Mouse (Mus musculus) ES-E14 (cell line): Measurements from ENCODE around the gene Tut7. TPM values are rescaled to one million over a fixed set of nuclear protein-coding genes. Genes with fewer than 3 reads are reported as not detected.
"Not testable (repeated sequence)": the region's sequence is repeated elsewhere in the genome, so short reads cannot be mapped to it uniquely, and the experiment has no call there.

ENCODE experiments used
- DNase-seq: peaks from one replicate; pipeline ENCODE4 v3.0.0-alpha.2; 2013; ENCODE audit warnings: low read depth, low spot score
- H3K27ac ChIP-seq: 2 replicates; pipeline ENCODE4 v1.5.1; 2012; ENCODE audit warnings: low read depth, mild to moderate bottlenecking, low read length, moderate library complexity, mixed read lengths; ENCODE audit not compliant: poor library complexity, insufficient read depth, severe bottlenecking
- H3K36me3 ChIP-seq: 2 replicates; pipeline ENCODE4 v1.6.1; 2012; ENCODE audit warnings: mild to moderate bottlenecking, low read length, moderate library complexity, mixed read lengths; ENCODE audit not compliant: control insufficient read depth, poor library complexity, insufficient read depth, severe bottlenecking
- H3K4me1 ChIP-seq, 2 experiments: fragments of 150-350 bp in 1 of 2; sonication (generic) in 1 of 2; 2 replicates each; pipeline ENCODE4 v1.6.1; 2012; ENCODE audit warnings: low read length in 2 of 2, mild to moderate bottlenecking in 1 of 2, mixed read lengths in 1 of 2; ENCODE audit not compliant: control insufficient read depth in 2 of 2, insufficient read depth in 2 of 2, poor library complexity in 1 of 2
- H3K4me3 ChIP-seq, 2 experiments: fragments of 150-350 bp in 1 of 2; sonication (generic) in 1 of 2; 2 replicates each; pipeline ENCODE4 v1.5.1; 2012; ENCODE audit warnings: low read length in 2 of 2, low read depth in 1 of 2, mild to moderate bottlenecking in 1 of 2, mixed read lengths in 1 of 2; ENCODE audit not compliant: insufficient read depth in 1 of 2, poor library complexity in 1 of 2, severe bottlenecking in 1 of 2
- H3K9ac ChIP-seq: 2 replicates; pipeline ENCODE4 v1.6.1; 2012; ENCODE audit warnings: low read depth, mild to moderate bottlenecking, low read length, mixed read lengths; ENCODE audit not compliant: poor library complexity, insufficient read depth, severe bottlenecking
- H3K9me3 ChIP-seq: fragments of 150-350 bp; sonication (generic); 2 replicates; pipeline ENCODE4 v1.6.1; 2012; ENCODE audit warnings: low read depth, mild to moderate bottlenecking, low read length; ENCODE audit not compliant: control insufficient read depth, insufficient read depth
- CHD2 ChIP-seq: IDR thresholded peaks from 2 replicates; pipeline ENCODE4 v1.6.1; 2014; ENCODE audit warnings: mild to moderate bottlenecking, low read depth, low read length, inconsistent platforms
- HCFC1 ChIP-seq: IDR thresholded peaks from 2 replicates; pipeline ENCODE4 v1.6.1; 2012; ENCODE audit warnings: low read length, inconsistent platforms, borderline replicate concordance; ENCODE audit not compliant: insufficient read depth
- MAFK ChIP-seq: IDR thresholded peaks from 2 replicates; pipeline ENCODE4 v1.6.1; 2014; ENCODE audit warnings: mild to moderate bottlenecking, low read depth, low read length, inconsistent platforms; ENCODE audit not compliant: insufficient read depth
- ZC3H11A ChIP-seq: IDR thresholded peaks from 2 replicates; pipeline ENCODE4 v1.6.1; 2012; ENCODE audit warnings: low read depth, mild to moderate bottlenecking, inconsistent platforms, low read length, borderline replicate concordance
- ZNF384 ChIP-seq: IDR thresholded peaks from 2 replicates; pipeline ENCODE4 v1.6.1; 2012; ENCODE audit warnings: low read depth, low read length, inconsistent platforms
- in situ Hi-C, 2 experiments: fragments of 600-800 bp; cut with MboI; formaldehyde crosslinking; loops; one replicate each; pipeline ENCODE4 v1.15.1; 2025; ENCODE audit warnings: low sequenced_read_pairs in 2 of 2, inconsistent platforms in 1 of 2; ENCODE audit not compliant: unreplicated experiment in 2 of 2
- total RNA-seq: library from RNA; depleted of rRNA; stranded (reverse); fragments of 300-350 nt; gene quantifications from 2 replicates; pipeline ENCODE4 v1.2.3, GENCODE M21; 2012

The Tut7 gene
- total RNA-seq, 1 experiment, result 31.1 TPM

DNA sequence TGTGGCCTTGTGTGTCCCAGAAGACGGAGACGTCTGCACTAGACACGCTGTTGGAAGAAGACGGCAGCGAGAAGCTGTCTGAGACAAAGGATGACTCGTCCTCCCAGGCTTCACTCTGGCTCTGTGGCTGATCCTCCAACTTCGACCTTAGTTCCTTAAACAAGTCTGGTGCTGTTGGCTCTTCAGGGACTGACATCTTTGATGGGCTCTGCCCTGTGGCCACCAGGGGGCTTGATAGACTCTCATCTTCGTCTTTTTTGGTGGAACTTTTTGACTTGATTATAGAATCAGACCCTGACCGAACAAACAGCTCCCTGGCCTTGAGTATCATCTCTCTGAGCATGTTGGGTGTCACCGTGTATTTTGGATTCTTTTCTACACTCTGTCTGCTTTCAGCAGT lies 81.2 kb downstream of the Tut7 start:
- Histone ChIP-seq H3K36me3 (no peaks in the 10 kb centered on the region), H3K4me1 (no peaks in the 10 kb centered on the region), H3K4me3 (no peak overlapping the region), H3K9ac (no peak overlapping the region), H3K9me3 (no peaks in the 10 kb centered on the region), H3K27ac (no peak overlapping the region)
- TF ChIP-seq ZC3H11A (0 out of 2 replicates have a peak, but pooled peaks have one; percentile 6), MAFK (no peak)
- in situ Hi-C loops, result no loop called here
- DNase-seq, result no peak

DNA sequence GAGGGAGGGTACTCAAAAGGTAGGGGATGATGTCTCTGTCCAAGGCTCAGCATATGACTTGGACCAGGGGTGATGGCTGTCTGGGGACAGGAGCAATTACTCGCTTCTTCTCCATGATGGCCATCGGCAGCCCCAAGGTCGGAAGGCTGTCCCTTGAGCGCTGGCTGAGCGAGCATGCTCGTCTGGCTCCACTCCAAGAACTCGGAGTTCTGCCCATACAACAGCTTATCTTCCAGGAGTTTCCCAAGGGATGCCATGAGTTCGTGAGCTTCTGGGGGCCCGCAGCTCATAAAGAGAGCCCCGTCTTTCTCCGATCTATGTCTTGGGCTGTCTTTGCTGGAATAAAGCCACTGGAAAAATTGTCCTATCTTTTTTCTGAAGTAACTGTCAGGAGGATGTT lies 81.9 kb downstream of the Tut7 start:
- no peak for DNase-seq
- Histone ChIP-seq H3K9ac (no peak overlapping the region), H3K4me1 (no peaks in the 10 kb centered on the region), H3K27ac (no peak overlapping the region), H3K36me3 (no peaks in the 10 kb centered on the region), H3K4me3 (no peak overlapping the region), H3K9me3 (no peaks in the 10 kb centered on the region)
- TF ChIP-seq ZNF384 (no peak), MAFK (no peak), CHD2 (no peak), ZC3H11A (no peak)
- in situ Hi-C loops, result no loop called here

DNA sequence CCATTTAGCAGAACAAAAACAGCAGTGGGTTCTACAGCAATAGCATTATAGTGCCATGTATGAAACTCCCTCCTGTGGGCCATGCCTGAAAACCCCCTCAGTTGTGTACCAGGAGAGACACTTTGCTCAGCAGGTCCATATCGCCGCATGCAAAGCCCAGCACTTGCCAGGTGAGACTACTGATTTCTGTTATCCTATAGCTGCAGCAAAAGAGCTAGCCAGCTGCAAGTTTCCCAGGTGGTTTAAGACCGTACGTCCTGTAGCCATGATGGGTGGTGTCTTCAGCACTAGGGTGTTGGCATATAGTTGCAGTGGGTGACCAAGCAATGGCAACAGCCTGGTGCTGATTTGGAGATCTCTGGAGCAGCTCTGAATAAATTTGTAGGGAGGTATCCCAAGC lies 83.5 kb downstream of the Tut7 start:
- Histone ChIP-seq H3K27ac (no peak overlapping the region), H3K9ac (no peak overlapping the region), H3K36me3 (no peaks in the 10 kb centered on the region), H3K4me3 (no peak overlapping the region), H3K9me3 (no peaks in the 10 kb centered on the region), H3K4me1 (peaks cover 3 to 9% of the 10 kb centered on the region in 2 experiments; a peak in 3 of 4 replicates)
- in situ Hi-C loops, result no loop called here
- DNase-seq, result no peak
- TF ChIP-seq CHD2 (no peak), HCFC1 (no peak), MAFK (no peak), ZC3H11A (no peak), ZNF384 (no peak)

DNA sequence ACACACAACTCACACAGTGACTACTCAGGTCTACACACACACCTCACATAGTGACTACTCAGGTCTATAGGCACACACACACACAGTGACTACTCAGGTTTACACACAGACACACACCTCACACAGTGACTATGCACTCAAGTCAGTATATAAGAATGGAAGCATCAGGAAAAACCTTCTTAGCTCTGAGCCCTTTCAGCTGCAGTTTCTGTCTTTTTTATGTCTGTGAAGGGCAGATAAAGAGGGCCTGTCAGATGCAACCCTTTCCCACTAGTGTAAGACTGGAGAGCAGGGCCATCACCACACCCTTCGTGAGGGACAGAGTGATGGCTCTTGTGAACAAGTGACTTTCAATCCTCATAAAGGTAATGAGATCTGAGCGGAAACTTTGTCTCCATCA lies 84.5 kb downstream of the Tut7 start:
- H3K36me3 ChIP-seq, result no peaks in the 10 kb centered on the region
- H3K9me3 ChIP-seq, result no peaks in the 10 kb centered on the region
- in situ Hi-C loops, result no loop called here
- H3K4me1 ChIP-seq, result peaks cover 4 to 13% of the 10 kb centered on the region in 2 experiments; a peak in 3 of 4 replicates
- H3K9ac ChIP-seq, result no peak overlapping the region
- no peak overlapping the region for H3K27ac ChIP-seq
- no peak for TF ChIP-seq HCFC1
- no peak for TF ChIP-seq ZNF384
- TF ChIP-seq ZC3H11A, result no peak
- TF ChIP-seq CHD2, result no peak
- no peak for TF ChIP-seq MAFK
- no peak for DNase-seq
- no peak overlapping the region for H3K4me3 ChIP-seq

DNA sequence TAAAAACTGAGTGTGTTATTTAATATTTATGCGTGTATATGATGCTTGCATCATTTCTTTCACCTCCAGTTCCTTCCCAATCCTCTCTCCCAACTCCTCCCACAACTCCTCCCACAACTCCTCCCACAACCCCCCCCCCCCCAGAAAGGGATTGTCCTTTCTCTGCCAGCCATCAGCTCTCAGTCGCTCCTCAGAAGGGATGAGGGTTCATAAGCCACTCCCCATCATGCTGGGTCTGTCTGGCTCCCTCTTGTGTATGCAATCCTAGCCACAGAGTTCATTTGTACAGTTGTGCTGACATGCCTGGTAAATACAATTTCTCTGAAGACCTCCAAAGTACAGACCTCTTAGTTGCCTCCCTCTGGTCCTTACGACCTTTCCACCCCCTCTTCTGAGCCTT lies 87.8 kb downstream of the Tut7 start:
- Histone ChIP-seq H3K9me3 (no peaks in the 10 kb centered on the region), H3K4me3 (no peak overlapping the region), H3K4me1 (peaks cover 4 to 17% of the 10 kb centered on the region in 2 experiments; a peak in 3 of 4 replicates), H3K27ac (no peak overlapping the region), H3K36me3 (no peaks in the 10 kb centered on the region), H3K9ac (no peak overlapping the region)
- no peak for DNase-seq
- in situ Hi-C loops, result no loop called here
- TF ChIP-seq ZNF384 (no peak), ZC3H11A (no peak), MAFK (no peak), HCFC1 (no peak), CHD2 (no peak)

DNA sequence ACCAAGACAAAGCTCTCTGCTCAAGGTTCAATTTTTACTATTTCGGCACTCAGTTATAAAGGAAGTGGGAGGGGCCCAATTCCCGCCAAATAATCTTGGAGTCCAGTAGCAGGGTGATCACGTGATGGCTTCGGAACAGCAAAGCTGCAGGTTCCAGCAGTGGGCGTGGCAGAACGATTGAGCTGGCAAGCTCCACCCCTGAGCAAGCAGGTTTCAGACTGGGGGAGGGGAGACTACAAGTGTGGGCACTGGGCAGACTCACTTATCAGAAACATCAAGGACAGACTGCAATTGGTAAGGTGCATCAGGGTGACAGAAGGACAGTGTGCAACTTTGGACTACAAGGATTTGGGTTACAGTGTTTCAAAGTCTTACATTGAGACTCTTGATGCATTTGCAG lies 88.6 kb downstream of the Tut7 start:
- peak overlapping the region in 1 of 2 experiments; percentile 47; a peak in 1 of 4 replicates for H3K4me3 ChIP-seq
- H3K27ac ChIP-seq, in situ Hi-C loops, H3K9me3 ChIP-seq, H3K36me3 ChIP-seq, DNase-seq: not testable (repeated sequence)
- peaks cover 4 to 17% of the 10 kb centered on the region in 2 experiments; a peak in 3 of 4 replicates for H3K4me1 ChIP-seq
- H3K9ac ChIP-seq, result peak overlapping the region; percentile 22; the same call in 1 of the 2 replicates
